Mouse (Mus musculus): ENCODE data around the gene Syde1. TPM values are rescaled to one million over a fixed set of nuclear protein-coding genes. Genes with fewer than 3 reads are reported as not detected.
A peak's percentile ranks its signal among the peaks of the same experiment; 100 is the strongest.
"Not testable (repeated sequence)": the region's sequence is repeated elsewhere in the genome, so short reads cannot be mapped to it uniquely, and the experiment has no call there.

Syde1 gene
- 28.8 and 37.0 TPM in 2 replicates for total RNA-seq (2021)
- long read RNA-seq, experiment 1, transcript Syde1-201 (8 exons, 3,288 nt) = major isoform, 24 of 39 reads
- long read RNA-seq, experiment 1, partial matches to known transcripts = 15 of 39 reads
- long read RNA-seq, experiment 1, other reads (novel, unspliced or antisense) = 0 of 39 reads
- long read RNA-seq, experiment 2, transcript Syde1-201 (8 exons, 3,288 nt) = major isoform, 26 of 38 reads
- long read RNA-seq, experiment 2, partial matches to known transcripts = 7 of 38 reads
- long read RNA-seq, experiment 2, other reads (novel, unspliced or antisense) = 5 of 38 reads

DNA sequence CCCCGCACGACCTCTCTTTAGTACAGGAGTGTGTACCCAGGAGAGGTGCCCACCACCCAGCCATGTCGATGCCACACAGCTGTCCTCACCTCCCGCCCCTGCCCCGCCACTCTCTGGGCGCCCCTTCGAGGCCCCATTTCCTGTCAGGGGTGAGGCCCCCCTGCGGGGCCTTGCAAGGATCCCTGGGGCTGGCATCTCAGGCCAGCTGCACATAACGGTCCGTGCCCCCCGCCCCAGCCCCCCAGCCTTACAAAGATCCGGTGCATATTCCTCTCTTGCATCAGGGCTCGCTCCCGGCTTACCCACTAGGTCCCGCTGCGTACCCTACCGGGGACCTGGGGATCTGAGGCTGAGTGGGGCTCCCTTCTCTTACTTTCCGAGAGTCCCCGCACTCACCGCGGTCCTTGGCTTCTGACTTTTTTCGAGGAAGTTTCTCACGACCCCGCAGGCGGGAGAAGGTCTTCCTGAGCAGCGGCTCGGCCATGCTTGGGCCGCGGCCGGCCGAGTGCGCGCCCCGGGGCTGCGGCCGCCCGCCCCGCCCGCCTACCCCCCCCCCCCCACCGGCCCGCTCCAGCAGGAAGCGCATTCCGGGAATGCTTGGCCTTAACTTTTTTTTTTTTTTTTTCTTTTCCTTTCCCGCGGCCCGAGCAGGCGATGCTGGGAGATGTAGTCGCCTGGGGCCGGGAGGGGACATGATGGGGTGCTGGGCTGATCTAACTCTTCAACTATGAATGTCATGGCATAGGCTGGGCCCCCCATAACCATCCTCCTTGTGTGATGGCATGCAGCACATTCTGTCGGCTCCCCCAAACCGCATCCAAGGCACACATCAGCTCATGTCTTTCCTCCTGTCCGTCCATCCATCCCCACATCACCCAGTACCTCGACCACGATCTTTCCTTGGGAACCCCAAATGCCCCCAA lies at the start of gene Syde1:
TSS of gene Syde1 (minus strand) at position 559 of the 923 bp plus-strand sequence.
- DNase-seq = peak; percentile 72

DNA sequence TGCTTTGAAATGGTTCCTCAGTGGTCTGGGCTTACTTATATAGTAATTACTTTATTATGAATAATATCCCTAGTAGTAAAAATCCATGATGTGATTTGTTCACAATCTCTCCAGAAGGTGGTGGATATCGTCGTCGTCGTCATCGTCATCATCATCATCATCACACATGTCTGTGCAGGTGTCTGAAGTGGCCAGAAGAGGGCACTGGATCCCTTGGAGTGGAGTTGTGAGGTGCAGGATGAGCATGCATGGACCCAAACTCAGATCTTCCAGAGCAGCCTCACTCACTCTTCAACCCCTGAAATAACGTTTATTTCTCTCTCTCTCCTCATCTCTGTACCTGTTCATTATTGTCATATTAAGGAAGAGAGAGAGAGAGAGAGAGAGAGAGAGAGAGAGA lies 40.5 kb upstream of the Syde1 start:
- peak; percentile 38 for DNase-seq

DNA sequence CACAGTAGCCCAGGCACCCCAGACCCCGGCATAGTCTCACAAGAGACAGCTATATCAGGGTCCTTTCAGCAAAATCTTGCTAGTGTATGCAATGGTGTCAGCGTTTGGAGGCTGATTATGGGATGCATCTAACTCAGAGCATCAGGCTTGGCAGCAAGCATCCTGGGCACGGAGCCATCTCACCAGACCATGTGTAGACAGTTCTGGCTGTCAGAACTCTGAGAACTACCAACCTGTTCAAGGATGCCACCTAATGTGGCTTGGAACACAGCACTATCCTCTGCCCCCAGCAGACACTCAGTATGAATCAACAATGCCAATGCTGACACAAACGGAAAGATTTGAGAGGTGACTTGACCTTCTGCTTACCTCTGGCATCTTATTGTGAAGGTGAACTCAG lies 38.4 kb upstream of the Syde1 start:
- no peak for DNase-seq

DNA sequence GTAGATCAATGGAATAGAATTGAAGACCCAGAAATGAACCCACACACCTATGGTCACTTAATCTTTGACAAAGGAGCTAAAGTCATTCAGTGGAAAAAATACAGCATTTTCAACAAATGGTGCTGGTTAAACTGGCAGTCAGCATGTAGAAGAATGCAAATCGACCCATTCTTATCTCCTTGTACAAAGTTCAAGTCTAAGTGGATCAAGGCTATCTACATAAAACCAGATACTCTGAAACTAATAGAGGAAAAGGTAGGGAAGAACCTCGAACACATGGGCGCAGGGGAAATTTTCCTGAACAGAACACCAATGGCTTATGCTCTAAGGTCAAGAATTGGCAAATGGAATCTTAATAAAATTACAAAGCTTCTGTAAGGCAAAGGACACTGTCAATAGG lies 31.4 kb upstream of the Syde1 start:
- not testable (repeated sequence) for DNase-seq

DNA sequence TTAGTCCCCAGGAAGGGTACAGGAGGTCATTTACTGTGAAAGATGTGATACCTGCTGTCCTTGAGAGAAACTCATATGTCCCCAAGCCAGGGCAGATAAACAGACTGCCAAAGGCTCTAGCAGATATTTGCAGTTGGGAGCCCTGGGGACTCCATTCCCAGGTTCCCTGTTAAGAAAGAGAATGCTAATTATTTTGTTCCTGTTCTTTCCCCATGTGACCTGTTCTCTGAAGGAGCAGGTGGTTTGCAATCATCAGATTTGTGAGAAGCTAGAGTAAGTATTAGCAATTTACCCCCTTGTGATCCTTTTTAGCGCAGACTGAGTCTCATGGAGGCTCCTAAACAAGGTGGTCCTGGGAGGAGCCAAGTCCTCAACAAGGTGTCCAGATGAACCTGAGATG lies 26.2 kb upstream of the Syde1 start, which contains the start of gene Olfr1357:
TSS of gene Olfr1357 (minus strand) at position 101 of the 400 bp plus-strand sequence.
- DNase-seq = no peak

DNA sequence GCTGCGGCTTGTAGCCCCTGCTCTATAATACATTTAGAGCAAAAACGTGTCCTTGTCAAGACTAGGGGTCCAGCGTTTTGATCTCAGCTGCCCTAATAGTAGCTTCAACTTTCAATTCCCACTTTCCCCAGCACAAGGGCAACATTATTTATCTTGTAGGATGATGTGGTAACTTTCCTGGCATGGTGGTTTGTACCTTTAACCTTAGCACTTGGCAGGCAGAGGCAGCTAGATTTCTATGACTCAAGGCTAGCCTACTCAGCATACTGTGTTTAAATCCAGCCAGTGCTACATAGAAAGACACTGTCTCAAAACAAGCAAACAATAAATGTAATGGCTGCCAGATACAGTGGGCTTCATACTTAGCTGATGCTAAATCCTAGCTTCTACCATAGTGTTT lies 15.8 kb upstream of the Syde1 start:
- DNase-seq = peak; percentile 17

DNA sequence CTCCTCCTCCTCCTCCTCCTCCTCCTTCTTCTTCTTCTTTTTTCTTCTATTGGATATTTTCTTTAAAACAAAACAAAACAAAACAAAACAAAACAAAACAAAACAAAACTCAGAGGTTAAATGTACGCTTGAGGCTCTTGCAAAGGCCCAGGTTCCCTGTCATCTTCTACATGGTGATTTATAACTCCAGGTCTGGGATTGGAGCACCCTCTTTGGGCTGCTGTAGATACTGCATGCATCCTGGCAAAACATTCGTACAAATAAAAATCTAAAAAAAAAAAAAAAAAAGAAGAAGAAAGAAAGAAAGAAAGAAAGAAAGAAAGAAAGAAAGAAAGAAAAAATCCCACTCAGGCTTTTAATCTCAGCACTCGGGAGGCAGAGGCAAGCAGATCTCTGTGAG lies 13.3 kb upstream of the Syde1 start:
- peak; percentile 50 for DNase-seq

DNA sequence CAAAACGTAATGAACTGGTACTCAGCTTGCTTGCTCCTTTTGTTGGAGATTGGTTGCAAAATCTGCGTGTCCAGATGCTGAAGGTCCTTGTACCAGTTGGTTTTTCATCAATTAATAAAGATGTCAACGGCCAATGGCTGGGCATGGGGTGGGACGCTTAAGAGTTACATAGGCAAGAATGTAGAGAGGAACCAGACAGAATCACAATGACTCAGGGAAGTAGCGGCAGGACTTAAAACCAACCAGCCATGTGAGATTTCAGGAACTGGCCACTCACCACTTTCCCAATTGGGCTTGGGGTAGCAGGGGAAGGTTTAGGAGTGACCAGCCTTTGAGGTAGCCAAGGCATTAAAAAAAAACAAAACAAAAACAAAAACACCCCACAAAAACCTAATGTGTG lies 8.1 kb upstream of the Syde1 start:
- DNase-seq = no peak

DNA sequence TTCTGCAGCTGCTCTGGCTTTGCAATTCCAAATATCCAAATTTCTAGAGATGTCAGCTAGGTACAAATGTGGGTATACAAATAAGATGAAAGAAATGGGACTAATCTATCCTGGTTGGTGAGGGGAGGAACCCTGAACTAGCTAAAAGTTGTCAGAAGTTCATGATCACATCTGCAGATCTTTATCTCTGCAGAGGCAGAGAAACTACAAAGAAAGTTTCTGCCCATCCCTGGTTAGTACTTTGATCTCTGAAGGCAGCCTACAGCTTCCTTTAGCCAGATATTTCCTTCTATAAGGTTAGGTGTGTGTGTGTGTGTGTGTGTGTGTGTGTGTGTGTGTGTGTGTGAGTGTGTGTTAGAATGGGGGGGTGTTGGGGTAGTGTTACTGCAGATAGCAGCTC lies 2.8 kb upstream of the Syde1 start:
- DNase-seq = no peak

DNA sequence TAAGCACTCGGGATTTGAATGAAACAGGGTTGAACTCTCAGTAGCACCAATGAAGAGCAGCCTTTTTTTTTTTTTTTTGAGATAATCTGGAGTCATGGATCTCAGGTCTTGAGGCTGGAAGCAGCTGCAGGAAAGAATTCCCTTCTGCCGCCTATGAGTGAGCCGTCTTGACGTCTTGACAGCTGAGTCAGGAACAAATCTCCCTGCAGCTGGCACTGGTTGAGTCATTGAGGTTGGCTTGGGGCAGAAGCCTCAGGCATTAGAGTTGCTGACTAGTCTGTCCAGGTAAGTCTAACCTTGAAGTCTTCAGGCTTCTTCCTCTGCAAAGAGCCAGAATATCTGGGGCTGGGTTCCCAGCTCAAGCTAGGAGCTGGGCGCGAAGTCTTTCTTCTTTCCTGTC lies 2.4 kb upstream of the Syde1 start:
- no peak for DNase-seq

DNA sequence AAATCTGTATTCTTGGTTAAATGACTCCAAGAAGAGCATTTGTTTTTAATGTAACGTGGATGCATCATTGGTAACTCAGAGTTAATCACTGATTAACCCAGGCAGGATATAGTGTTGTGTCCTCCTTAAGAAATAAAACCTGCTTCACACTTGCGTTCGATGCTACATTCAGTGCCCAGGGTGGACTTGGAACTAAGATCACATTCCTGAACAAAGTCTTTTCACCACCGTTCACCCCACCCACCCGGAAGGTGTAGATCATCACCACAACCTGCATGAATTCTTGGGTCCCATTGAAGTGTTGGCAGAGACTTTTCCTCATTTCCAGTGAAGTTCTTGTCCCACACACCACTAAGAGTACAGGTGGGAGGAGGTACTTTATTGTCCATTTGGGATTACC lies 2.0 kb upstream of the Syde1 start:
- no peak for DNase-seq

DNA sequence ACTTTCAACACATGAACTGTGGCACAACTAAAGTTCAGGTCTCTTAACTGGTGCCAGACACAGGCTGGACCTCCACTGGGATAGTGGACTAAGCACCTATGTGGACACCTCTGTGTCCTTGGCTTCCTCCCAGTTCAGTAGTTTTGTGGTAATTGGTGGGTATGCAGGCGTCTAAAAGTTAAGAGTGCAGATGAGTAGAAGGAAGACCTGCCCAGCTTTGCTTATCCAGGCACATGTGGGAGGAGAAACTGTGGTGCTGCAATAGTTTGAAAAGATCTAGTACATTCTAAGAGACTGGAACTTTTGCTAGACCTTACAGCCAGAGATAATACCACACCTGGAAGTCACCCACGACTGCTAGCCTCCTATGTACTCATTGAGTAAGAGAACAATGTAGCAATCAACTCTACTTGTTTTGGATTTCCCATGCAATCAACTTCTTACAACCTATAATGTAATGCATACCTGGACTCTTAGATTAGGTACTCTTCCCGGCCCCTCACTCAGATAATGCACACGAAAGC lies 1.2 kb upstream of the Syde1 start:
- DNase-seq = no peak

DNA sequence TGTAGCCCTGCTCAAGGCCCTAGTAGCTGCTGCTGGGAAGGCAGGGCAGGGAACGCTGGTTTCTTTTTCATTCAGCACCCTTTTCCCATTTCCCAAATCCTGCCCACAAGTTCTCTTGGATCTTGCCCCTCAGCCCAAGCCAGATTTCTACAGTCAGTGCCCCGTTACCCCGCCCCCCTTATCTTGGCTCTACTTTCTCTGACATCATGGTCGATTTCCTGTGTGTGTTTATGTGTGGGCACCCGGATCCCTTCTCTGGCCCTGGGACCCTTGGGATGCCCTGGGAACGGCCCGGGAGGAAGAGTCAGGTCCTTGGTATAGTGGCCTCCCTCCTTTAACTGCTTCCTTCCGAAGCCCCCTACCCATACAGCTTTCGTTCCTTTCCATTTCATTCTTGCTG lies 1.0 kb downstream of the Syde1 start:
- DNase-seq = peak; percentile 66

DNA sequence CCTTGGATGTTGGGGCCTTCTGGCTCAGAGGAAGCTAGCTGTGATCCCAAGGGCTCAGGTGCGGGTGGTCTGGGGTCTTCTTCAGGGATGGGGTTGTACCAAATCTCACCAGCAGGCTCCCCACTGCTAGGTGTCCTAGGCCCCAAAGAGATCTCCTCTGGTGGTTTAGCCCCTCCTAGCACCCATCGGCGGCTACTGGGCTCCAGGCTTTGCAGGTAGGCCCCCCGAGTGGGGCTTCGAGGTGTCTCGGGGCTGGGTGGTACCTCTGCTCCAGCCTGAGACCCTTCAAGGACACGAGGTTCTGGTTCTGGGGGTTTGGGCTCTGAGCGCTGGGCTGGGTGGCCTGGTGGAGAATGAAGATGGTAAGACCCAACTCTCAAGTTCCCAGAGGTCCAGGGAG lies 1.9 kb downstream of the Syde1 start:
- DNase-seq = no peak

DNA sequence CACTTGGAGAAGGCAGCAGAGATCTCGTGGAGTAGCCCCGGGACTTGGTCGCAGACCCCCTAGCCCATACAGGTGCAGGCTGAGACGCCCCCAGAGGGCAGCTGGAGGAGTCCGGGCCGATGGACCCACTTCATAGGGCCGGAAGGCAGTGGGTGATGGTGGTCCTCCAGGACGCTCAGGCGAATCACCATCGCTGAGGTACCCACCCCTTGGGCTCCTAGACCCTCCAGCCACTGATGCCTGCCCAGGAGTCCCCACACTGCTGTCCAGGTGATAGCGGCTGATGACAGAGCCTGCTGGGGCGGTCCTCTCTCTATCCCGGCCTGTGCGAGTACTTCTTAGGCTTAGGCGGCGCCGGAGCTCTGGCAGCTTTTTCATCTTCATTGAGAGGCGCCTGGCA lies 2.5 kb downstream of the Syde1 start:
- no peak for DNase-seq

DNA sequence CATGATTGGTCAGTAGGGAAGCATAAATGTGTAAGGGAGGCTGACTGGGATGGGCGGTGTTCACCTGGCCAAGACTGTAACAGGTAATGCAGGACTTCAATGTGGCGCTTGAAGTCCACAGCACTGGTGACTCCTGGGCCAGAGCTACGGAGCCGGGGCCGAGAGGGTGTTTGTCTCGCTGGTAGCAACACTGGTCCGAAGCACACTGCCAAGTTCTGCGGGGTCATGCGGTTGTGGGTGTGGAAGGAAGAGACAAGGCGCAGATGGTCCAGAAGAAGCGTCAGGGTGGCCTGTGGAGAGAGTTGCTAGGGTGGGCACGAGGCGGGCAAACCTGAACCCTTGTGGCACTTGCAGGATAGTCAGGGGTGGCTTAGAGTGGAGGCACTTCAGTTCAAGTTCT lies 5.7 kb downstream of the Syde1 start:
- DNase-seq = no peak

DNA sequence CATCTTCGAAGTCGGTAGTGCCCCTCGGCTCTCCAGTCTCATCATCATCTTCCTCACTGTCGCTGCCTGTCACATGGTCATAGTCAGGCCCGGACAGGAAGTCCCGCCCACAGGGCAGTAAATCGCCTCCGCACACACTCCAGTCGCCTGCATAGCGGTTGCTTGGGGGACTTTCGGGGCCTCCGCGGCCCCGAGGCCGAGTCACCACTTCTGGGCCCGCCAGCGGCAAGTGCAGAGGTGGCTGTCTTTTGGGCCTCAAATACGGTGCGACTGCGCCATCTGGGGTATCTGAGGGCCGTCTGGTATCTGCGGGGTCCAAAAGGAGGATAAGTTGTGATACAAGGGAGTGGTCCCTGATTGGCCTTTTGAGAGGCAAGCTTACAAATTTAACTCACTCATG lies 6.2 kb downstream of the Syde1 start:
- DNase-seq = no peak

DNA sequence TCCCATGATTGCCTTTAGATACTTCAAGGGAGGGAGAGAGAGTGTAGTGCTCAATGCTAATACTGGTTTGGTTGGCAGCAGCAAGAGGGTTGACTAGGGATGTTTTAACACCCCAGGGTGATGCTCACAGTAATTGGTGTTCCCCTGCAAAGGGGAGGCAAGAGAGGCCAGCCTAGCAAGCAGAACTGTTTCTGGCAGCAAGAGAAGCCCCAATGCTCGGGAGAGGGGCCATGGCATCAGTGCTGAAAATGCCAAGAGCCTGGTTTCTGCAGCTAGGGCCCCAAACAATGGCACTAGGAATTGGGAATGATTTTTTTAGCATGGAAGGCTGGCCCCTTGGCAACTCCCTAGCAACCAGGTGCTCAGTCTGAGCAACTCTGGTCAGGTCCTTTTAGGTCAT lies 6.8 kb downstream of the Syde1 start:
- DNase-seq = no peak

DNA sequence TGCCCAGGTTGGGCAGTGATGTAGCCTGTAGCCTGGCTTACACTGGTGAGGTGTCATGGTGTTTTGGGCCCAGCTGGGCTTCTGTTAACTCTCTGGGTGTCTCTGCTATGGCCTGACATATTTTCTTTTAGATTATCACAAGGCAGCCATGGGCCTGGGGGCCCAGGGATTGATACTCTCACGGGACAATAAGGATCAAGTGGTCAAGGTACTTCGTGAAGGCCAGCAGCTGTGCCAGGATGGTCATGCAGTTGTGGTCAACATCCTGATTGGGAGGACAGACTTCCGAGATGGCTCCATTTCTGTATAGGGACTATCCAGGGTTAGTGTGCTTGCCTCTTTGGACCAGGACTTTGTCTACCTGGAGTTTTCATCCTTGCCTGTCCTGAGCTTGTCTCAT lies 7.8 kb downstream of the Syde1 start:
- DNase-seq = no peak

DNA sequence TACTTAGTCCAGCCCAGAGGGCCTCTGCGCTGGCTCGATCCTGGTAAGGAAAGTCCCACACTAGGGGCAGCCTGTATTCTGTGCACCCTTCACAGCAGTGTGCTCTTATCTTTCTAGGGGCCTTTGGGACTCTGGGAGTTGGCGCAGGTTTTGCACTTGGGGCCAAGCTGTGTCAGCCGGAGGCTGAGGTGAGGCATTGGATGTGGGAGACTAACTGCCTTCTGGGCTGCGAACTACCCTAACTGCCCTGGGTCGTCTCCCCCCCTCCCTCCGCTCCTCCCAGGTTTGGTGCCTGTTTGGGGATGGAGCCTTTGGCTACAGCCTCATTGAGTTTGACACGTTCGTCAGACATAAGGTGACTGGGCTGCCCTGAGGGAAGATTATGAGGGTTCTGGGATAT lies 8.4 kb downstream of the Syde1 start:
- DNase-seq = no peak

DNA sequence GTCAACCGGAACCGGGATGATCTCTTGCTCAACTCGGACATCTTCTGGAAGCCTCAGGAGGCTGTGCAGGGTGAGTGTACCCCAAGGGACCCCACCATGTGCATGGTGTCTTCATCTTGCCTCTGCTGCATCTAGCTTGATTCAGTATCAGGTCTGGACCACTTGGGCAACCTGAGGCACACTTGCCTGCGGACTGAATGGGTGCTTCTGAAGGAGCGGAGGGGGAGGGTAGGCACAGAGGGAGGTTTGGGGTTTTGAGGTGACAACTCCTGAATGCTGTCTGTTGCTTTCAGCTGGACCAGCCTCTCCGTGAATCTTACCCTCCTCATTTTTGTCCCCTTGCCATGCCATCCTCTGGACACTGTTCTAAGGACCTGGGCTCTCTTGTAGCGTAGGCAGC lies 10.6 kb downstream of the Syde1 start:
- DNase-seq = no peak

DNA sequence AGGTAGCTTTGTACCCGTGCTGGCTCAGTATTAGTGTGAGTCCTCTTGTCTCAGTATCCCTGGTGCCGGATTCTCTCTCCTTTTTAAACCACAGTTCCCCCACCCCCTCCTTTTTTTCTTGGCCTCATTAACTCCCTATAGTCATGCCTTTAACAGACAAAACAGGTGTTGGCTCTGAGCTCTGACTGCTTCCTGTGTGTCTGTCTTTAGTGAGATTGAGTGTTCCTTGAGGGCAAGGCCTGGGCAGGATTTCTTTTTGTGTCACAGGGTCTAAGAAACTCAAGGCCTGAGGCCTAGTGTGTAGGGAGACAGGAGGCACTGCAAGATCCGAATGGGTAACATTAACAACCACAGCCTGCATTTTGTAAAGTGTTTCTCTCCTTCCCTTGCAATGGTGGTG lies 13.6 kb downstream of the Syde1 start:
- DNase-seq = no peak

DNA sequence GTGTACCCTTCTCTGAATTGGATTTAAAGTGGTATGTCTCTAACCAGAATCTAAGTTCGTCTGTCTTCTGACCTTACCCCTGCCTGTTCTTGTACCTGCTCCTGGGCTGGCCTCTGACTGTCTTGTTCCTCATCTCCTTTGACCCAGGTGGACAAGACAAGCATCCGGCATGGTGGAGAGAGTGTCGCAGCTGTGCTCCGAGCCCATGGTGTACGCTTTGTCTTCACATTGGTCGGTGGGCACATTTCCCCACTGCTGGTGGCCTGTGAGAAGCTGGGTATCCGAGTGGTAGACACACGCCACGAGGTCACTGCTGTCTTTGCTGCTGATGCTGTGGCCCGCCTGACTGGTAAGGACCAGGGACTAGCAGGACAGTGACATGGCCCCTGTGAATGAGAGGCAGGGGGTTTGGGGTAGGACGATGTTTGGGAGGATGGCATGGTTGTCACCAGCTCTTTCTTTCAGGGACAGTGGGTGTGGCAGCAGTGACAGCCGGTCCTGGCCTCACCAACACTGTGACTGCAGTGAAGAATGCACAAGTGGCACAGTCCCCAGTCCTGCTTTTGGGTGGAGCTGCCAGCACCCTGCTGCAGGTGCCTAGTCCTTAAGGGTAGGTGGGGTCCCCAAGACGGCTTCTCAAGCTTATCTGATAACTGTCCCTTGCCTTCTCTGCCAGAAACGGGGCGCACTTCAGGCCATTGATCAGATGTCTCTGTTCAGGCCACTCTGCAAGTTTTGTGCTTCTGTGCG lies 15.2 kb downstream of the Syde1 start:
- no peak for DNase-seq
